ENCODE assay signal across 9 mouse cellular contexts in genomic region chr5:68112430-68113036, GRCm38 (mm10).
DNase-seq lines count a peak whose midpoint lies in the region; ATAC-seq lines count a peak whose summit lies in the region.
"Had no signal": no experiment of that assay in that cellular context is flagged by ENCODE, and none has a peak within 500 bp of the region (broad histone marks: within the 10 kb centered on the region; RNA-seq: fewer than 3 reads in every experiment).

No protein-coding gene starts in this region.

- intact Hi-C loops in gastrocnemius, postnatal 14 days (cut with DNase I; ENCODE audit: low total_unique reads): no loop called here

- H3K27me3 ChIP-seq in hindbrain, embryonic 15.5 days: no peaks in the 10 kb centered on the region
- no peaks in the 10 kb centered on the region for H3K27me3 ChIP-seq in hindbrain, embryonic 11.5 days (ENCODE audit: control insufficient read depth, insufficient read depth, low read length)
- no peaks in the 10 kb centered on the region for H3K27me3 ChIP-seq in neural tube, embryonic 15.5 days (replicated peaks)
- H3K27me3 ChIP-seq: embryonic facial prominence, embryonic 12.5 days had no signal

- WGBS in hindbrain, embryonic 15.5 days: 61% methylated on average over 6 of the region's 6 CpGs
- WGBS in hindbrain, embryonic 11.5 days: 76% methylated on average over 6 of the region's 6 CpGs
- 66% methylated on average over 6 of the region's 6 CpGs for WGBS in neural tube, embryonic 15.5 days

- H3K9me3 ChIP-seq in hindbrain, embryonic 15.5 days: no peaks in the 10 kb centered on the region
- no peaks in the 10 kb centered on the region for H3K9me3 ChIP-seq in hindbrain, embryonic 11.5 days (ENCODE audit: control insufficient read depth, low read length)
- H3K9me3 ChIP-seq in neural tube, embryonic 15.5 days (replicated peaks): no peaks in the 10 kb centered on the region
- H3K9me3 ChIP-seq: embryonic facial prominence, embryonic 12.5 days had no signal

- no peak overlapping the region for H3K4me3 ChIP-seq in hindbrain, embryonic 15.5 days
- H3K4me3 ChIP-seq in hindbrain, embryonic 11.5 days (ENCODE audit: low read depth, low read length): no peak overlapping the region
- no peak overlapping the region for H3K4me3 ChIP-seq in neural tube, embryonic 15.5 days (replicated peaks)
- H3K4me3 ChIP-seq: embryonic facial prominence, embryonic 12.5 days had no signal

- H3K4me1 ChIP-seq in hindbrain, embryonic 15.5 days (replicated peaks): no peaks in the 10 kb centered on the region
- no peaks in the 10 kb centered on the region for H3K4me1 ChIP-seq in hindbrain, embryonic 11.5 days (replicated peaks; ENCODE audit: control insufficient read depth, insufficient read depth, low read length)
- H3K4me1 ChIP-seq in neural tube, embryonic 15.5 days: no peaks in the 10 kb centered on the region
- H3K4me1 ChIP-seq: embryonic facial prominence, embryonic 12.5 days had no signal

- ATAC-seq in hindbrain, embryonic 15.5 days (ENCODE audit: low FRiP score, low read depth): peak; percentile 61
- no peak for ATAC-seq in hindbrain, embryonic 11.5 days (ENCODE audit: low FRiP score)
- peak; percentile 65; the same call in 1 of the 2 replicates for ATAC-seq in neural tube, embryonic 15.5 days (ENCODE audit: low FRiP score)

- no peak overlapping the region for H3K9ac ChIP-seq in hindbrain, embryonic 15.5 days
- no peak overlapping the region for H3K9ac ChIP-seq in hindbrain, embryonic 11.5 days (ENCODE audit: low read depth, low read length)
- no peak overlapping the region for H3K9ac ChIP-seq in neural tube, embryonic 15.5 days (replicated peaks)
- H3K9ac ChIP-seq: embryonic facial prominence, embryonic 12.5 days had no signal

- no peak overlapping the region for H3K27ac ChIP-seq in hindbrain, embryonic 15.5 days (replicated peaks)
- H3K27ac ChIP-seq in hindbrain, embryonic 11.5 days (ENCODE audit: low read depth, low read length): no peak overlapping the region
- H3K27ac ChIP-seq in neural tube, embryonic 15.5 days (replicated peaks): no peak overlapping the region
- H3K27ac ChIP-seq: embryonic facial prominence, embryonic 12.5 days had no signal

- DNase-seq in hindbrain, embryonic 11.5 days (ENCODE audit: low spot score): no peak
- peak; percentile 53 for DNase-seq in cerebellum, adult 11-12 months
- peak; percentile 35 to 83 for DNase-seq in frontal cortex, adult 2 months (ENCODE audit: extremely low spot score in 1 of 2, low spot score in 1 of 2)
- DNase-seq in gastrocnemius, postnatal 14 days: no peak
- no peak for DNase-seq in kidney, adult 9 months
- no peak for DNase-seq in thymus, adult 18-20 months

- no peak overlapping the region for H3K4me2 ChIP-seq in hindbrain, embryonic 15.5 days
- H3K4me2 ChIP-seq in hindbrain, embryonic 11.5 days (replicated peaks; ENCODE audit: low read depth, low read length): no peak overlapping the region
- no peak overlapping the region for H3K4me2 ChIP-seq in neural tube, embryonic 15.5 days
- H3K4me2 ChIP-seq: embryonic facial prominence, embryonic 12.5 days had no signal

- no peaks in the 10 kb centered on the region for H3K36me3 ChIP-seq in hindbrain, embryonic 15.5 days
- H3K36me3 ChIP-seq in hindbrain, embryonic 11.5 days (ENCODE audit: control insufficient read depth, insufficient read depth, low read length): no peaks in the 10 kb centered on the region
- no peaks in the 10 kb centered on the region for H3K36me3 ChIP-seq in neural tube, embryonic 15.5 days
- H3K36me3 ChIP-seq: embryonic facial prominence, embryonic 12.5 days had no signal

Comparison
In these comparisons a context has a peak if more than half of its experiments do, and no peak if none do; other contexts are left out.
1. DNase-seq: peak in cerebellum, adult 11-12 months (single experiment) and frontal cortex, adult 2 months (2 of 2); none in hindbrain, embryonic 11.5 days (single experiment), gastrocnemius, postnatal 14 days (single experiment), kidney, adult 9 months (single experiment) and thymus, adult 18-20 months (0 of 2).